Mouse (Mus musculus) lung, embryonic 14.5 days (tissue): Measurements from ENCODE around the gene Rab42. TPM values are rescaled to one million over a fixed set of nuclear protein-coding genes. Genes with fewer than 3 reads are reported as not detected.
"Not testable (repeated sequence)": the region's sequence is repeated elsewhere in the genome, so short reads cannot be mapped to it uniquely, and the experiment has no call there.

ENCODE experiments used
- ATAC-seq: fragments of 200-750 bp; cut with Nextera tagmentation; 2 replicates; pipeline ENCODE4 v1.8.0; 2017; ENCODE audit warnings: mild to moderate bottlenecking, moderate TSS enrichment, moderate library complexity; ENCODE audit not compliant: insufficient read depth
- DNase-seq: peaks from one replicate; pipeline ENCODE4 v3.0.0-alpha.2; 2015
- H3K27ac ChIP-seq: fragments of 300-500 bp; sonication (generic); 2 replicates; pipeline ENCODE4 v1.5.1; 2014; ENCODE audit warnings: low read depth, mild to moderate bottlenecking, moderate library complexity
- H3K27me3 ChIP-seq: fragments of 300-500 bp; sonication (generic); 2 replicates; pipeline ENCODE4 v1.6.1; 2014; ENCODE audit warnings: low read length, control low read depth; ENCODE audit not compliant: insufficient read depth
- H3K36me3 ChIP-seq: fragments of 300-500 bp; sonication (generic); 2 replicates; pipeline ENCODE4 v1.6.1; 2014; ENCODE audit warnings: control low read depth; ENCODE audit not compliant: insufficient read depth
- H3K4me1 ChIP-seq: fragments of 300-500 bp; sonication (generic); 2 replicates; pipeline ENCODE4 v1.6.1; 2014; ENCODE audit warnings: antibody characterized with exemption, control low read depth; ENCODE audit not compliant: insufficient read depth
- H3K4me2 ChIP-seq: fragments of 300-500 bp; sonication (generic); 2 replicates; pipeline ENCODE4 v1.6.1; 2014; ENCODE audit warnings: mild to moderate bottlenecking
- H3K4me3 ChIP-seq: fragments of 300-500 bp; sonication (generic); 2 replicates; pipeline ENCODE4 v1.5.1; 2014; ENCODE audit warnings: low read depth, low read length
- H3K9ac ChIP-seq: fragments of 300-500 bp; sonication (generic); 2 replicates; pipeline ENCODE4 v1.6.1; 2014
- H3K9me3 ChIP-seq: fragments of 300-500 bp; sonication (generic); 2 replicates; pipeline ENCODE4 v1.6.1; 2016; ENCODE audit warnings: low read depth, low read length, control low read depth
- CTCF ChIP-seq: IDR thresholded peaks from 2 replicates; pipeline ENCODE4 v1.5.1; 2016; ENCODE audit warnings: antibody characterized with exemption, low read depth
- WGBS: fragments of 180-500 bp; shearing (Covaris S2); extraction: QIAGEN DNeasy Blood & Tissue Kit; methylation state at CpG from one replicate; pipeline ENCODE4 v1.1.7; 2014; 5-methylcytosine and 5-hydroxymethylcytosine counted together
- polyA plus RNA-seq: library from polyadenylated mRNA; unstranded; fragments of >200 nt; fragmentation: Nextera tagmentation; extraction: Ambion mirVana; gene quantifications from 2 replicates; pipeline ENCODE4 v1.2.1, GENCODE M21; 2014

Rab42 gene
- polyA plus RNA-seq, 1 experiment from 2014 or later: 1.9 TPM

DNA sequence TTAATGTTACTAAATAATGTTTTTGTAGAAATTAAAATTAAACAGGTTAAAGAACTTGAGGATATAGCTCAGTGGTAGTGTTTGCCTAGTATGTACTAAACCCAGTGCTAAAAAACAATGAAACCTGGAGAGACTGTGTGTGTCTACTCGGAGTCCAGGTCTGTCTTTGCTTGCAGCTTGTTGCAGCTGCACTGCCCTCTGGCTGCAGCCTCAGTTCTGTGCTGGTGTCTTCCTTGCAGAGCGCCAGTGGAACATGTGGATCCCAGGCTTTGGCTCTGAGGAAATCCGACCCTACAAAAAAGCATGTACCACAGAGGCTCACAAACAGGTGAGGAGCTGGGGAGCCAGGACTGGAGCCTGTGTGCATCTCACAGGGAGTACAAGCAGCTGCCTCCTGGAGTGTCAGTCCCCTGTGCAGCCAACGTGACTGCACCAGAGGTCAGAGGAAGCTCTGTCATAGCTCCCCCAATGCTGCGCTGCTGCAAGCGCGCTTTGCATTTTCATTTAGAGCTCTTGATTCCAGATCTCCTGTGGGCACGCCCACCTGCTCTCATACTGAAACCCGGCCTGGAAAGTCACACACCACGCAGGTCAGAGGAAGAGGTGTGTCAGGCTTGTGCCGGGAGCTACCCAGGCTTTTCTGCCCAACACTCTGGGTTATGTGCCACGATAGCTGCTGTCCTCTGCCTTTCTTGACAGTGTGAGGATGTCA lies 11.4 kb downstream of the Rab42 start:
- Histone ChIP-seq H3K27me3 (no peaks in the 10 kb centered on the region), H3K9ac (no peak overlapping the region), H3K27ac (no peak overlapping the region), H3K4me1 (no peaks in the 10 kb centered on the region), H3K9me3 (no peaks in the 10 kb centered on the region), H3K4me2 (no peak overlapping the region), H3K36me3 (peaks cover 41% of the 10 kb centered on the region), H3K4me3 (no peak overlapping the region)
- TF ChIP-seq CTCF: peak; percentile 28; the same call in 1 of the 2 replicates
- DNase-seq (no peak), ATAC-seq (no peak)
- 84% methylated on average over 12 of the region's 12 CpGs for WGBS

DNA sequence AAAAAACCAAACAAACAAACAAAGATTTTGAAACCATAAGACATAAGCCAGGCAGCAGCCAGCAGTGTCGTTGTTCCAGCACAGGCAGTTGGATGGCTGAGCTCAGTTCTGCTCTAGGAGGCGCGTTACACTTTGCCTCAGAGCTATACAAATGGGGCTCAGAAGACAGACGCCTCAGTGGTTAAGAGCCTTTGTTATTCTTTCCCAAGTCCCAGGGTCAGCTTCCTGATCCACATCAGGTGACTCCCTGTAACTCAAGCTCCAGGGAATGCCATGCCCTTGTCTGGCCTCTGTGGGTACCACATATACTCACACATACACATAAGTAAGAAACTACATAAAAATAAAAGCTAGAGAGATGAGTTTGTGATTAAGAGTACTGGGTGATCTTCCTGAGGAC lies 12.1 kb downstream of the Rab42 start:
- H3K4me2 ChIP-seq: no peak overlapping the region
- H3K9me3 ChIP-seq: no peaks in the 10 kb centered on the region
- no peak for ATAC-seq
- no peak for DNase-seq
- no peak overlapping the region for H3K4me3 ChIP-seq
- H3K4me1 ChIP-seq: no peaks in the 10 kb centered on the region
- no peak overlapping the region for H3K9ac ChIP-seq
- TF ChIP-seq CTCF: no peak
- no peak overlapping the region for H3K27ac ChIP-seq
- peaks cover 47% of the 10 kb centered on the region for H3K36me3 ChIP-seq
- no peaks in the 10 kb centered on the region for H3K27me3 ChIP-seq
- 90% methylated on average over 4 of the region's 4 CpGs for WGBS

DNA sequence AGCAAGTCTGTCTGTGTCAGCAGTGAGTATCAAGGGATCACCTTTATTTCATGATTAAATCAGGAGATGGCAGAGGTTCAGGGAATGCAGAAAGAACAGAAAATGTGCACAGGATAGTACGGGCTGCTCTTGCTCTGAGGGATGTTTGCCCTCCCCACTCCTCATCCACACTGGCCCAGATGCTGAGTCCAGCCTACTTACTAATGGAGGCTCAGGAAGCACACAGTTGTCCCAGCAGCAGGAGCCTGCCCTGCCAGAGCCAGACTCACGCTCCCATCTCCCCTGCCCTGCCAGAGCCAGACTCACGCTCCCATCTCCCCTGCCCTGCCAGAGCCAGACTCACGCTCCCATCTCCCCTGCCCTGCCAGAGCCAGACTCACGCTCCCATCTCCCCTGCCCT lies 14.3 kb downstream of the Rab42 start:
- not testable (repeated sequence) for H3K27me3 ChIP-seq, ATAC-seq, H3K4me2 ChIP-seq, H3K4me3 ChIP-seq, H3K27ac ChIP-seq, H3K9me3 ChIP-seq, H3K4me1 ChIP-seq, H3K9ac ChIP-seq, DNase-seq
- peaks cover 58% of the 10 kb centered on the region for H3K36me3 ChIP-seq
- 83% methylated on average over 3 of the region's 5 CpGs for WGBS

DNA sequence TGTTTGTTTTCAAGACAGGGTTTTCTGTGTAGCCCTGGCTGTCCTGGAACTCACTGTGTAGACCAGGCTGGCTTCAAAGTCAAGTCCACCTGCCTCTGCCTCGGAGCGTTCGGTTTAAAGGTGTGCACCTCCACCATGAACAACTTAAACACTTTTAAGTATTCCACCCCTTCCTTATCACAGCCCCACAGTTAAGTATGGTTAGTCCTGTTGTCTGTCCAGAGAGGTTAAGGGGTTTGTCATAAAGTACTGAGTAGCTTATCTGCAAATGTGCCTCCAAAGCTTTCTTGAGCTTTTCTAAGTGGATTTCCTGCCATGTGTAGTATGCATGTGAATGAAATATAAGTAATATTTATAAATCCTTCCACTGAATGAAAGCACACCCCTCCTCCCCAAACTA lies 27.2 kb downstream of the Rab42 start:
- Histone ChIP-seq H3K4me3 (no peak overlapping the region), H3K27ac (no peak overlapping the region), H3K4me1 (peaks cover 10% of the 10 kb centered on the region), H3K36me3 (no peaks in the 10 kb centered on the region), H3K4me2 (peak overlapping the region; percentile 93), H3K27me3 (no peaks in the 10 kb centered on the region), H3K9ac (no peak overlapping the region; the same call in 1 of the 2 replicates), H3K9me3 (no peaks in the 10 kb centered on the region)
- no peak for DNase-seq
- ATAC-seq: no peak
- TF ChIP-seq CTCF: no peak
- WGBS: 83% methylated on average over 3 of the region's 3 CpGs

DNA sequence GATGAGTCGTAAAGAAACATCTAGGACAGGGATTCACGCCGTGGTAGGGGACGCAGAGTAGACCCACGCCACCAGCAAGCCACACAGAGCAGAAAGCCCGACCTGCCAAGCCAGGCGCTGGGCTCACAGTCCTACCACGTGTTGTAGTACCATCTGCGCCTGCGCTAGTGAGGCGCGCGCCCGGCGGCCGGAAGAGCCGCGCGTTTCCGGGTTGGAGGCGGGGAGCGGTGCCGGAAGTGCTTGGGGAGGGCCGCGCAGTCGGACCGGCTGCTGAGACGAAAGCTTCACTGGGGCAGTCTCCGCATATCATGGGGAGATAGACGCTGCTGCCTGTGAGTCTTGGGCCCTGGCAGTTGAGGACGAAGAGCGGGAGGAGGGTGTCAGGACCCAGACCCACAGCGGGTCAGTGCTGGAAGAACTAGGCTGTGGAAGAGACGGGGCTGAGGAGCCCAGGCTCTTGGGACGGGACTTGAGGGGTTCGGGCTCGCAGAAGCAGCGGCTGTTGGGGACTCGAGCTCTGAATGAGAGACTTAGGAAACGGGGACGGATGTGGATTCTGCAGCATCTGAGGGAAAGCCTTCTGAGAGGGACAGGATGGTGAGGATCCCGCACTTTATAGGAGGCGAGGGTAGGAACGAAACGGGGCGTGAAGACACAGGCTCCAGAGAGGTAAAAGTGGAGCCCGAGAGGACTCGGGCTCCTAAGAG lies 28.9 kb downstream of the Rab42 start, which contains the start of gene Taf12:
Taf12 (plus strand) TSS at position 220 of the 707 bp plus-strand sequence.
- Histone ChIP-seq H3K27ac (peak within 1 kb of the TSS; percentile 92), H3K36me3 (no peaks in the 10 kb centered on the region), H3K9me3 (no peaks in the 10 kb centered on the region), H3K4me3 (peak within 1 kb of the TSS; percentile 81), H3K4me1 (peaks cover 10% of the 10 kb centered on the region), H3K4me2 (peak within 1 kb of the TSS; percentile 93), H3K9ac (peak within 1 kb of the TSS; percentile 81), H3K27me3 (no peaks in the 10 kb centered on the region)
- TF ChIP-seq CTCF: no peak
- under 1% methylated on average over 48 of the region's 48 CpGs for WGBS
- DNase-seq (peak; percentile 98), ATAC-seq (peak; percentile 83)

DNA sequence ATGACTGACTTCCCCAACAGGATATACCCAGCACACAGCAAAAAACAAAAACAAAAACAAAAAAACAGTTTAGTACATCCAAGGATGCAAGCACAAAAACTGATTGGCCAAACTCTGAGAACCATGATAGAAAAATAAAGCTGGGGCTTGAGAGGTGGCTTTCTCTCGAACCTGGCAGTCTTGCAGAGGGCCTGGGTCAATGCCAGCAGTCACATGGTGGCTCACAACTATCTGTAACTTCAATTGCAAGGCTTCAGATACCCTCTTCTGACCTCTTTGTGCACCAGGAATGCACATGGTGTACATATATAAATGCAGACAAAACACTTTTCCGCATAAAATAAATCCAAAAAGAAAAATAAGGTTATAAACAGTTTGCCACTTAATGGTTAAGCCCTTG lies 30.0 kb downstream of the Rab42 start:
- TF ChIP-seq CTCF: no peak
- 59% methylated on average over 2 of the region's 2 CpGs for WGBS

DNA sequence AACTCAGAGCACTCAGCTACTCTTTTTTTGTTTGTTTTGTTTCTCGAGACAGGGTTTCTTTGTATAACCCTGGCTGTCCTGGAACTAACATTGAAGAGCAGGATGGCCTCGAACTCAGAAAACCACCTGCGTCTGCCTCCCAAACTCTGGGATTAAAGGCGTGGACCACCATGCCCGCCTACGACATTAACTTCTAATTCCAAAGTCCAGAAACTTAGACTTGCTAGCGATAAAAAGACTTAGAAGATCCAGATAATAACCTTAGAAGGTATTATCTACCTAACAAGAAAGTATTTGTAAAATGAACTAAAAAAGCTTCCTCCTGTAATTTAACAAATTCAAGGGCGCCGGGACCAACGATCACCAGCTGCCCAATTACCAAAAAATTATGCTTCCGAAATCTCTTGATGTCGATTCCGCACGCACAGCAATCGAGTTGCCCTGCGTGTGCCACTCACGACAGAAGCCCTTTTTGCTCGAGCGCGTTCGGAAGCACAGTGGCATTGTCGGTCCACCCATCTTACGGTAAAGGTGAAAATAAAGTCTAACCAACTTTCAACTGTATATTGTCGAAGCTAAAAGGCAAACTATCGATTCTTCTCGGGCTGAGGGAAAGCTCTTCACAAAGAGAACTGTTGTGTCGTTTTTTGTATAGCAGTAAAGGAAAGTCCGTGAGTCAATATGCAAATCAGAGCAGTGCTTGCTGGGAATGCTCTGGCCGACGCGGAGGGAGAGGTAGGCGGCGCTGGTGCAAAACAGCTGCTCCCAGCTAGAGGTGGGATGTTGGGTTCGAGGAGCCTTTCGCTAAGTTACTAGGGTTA lies 33.2 kb downstream of the Rab42 start:
- H3K4me3 ChIP-seq: peak overlapping the region; percentile 27
- TF ChIP-seq CTCF: peak; percentile 58
- H3K9ac ChIP-seq: peak overlapping the region; percentile 67
- no peaks in the 10 kb centered on the region for H3K9me3 ChIP-seq
- H3K27me3 ChIP-seq: no peaks in the 10 kb centered on the region
- peak overlapping the region; percentile 66 for H3K4me2 ChIP-seq
- peak; percentile 77 for ATAC-seq
- H3K4me1 ChIP-seq: peaks cover 4% of the 10 kb centered on the region; the same call in 1 of the 2 replicates
- under 1% methylated on average over 35 of the region's 35 CpGs for WGBS
- H3K27ac ChIP-seq: peak overlapping the region; percentile 97
- peak; percentile 97 for DNase-seq
- no peaks in the 10 kb centered on the region for H3K36me3 ChIP-seq

More for the DNA sequence above, 30.0 kb downstream of the Rab42 start:
- Histone ChIP-seq H3K27me3 (no peaks in the 10 kb centered on the region), H3K4me2 (peak overlapping the region; percentile 93), H3K27ac (no peak overlapping the region), H3K9ac (peak overlapping the region; percentile 81; the same call in 1 of the 2 replicates), H3K4me1 (peaks cover 10% of the 10 kb centered on the region), H3K36me3 (no peaks in the 10 kb centered on the region), H3K9me3 (no peaks in the 10 kb centered on the region), H3K4me3 (peak overlapping the region; percentile 81)
- no peak for ATAC-seq
- peak; percentile 37 for DNase-seq
